Mouse (Mus musculus) forebrain, embryonic 10.5 days (tissue): ENCODE data around the gene Ankrd34a. TPM values are rescaled to one million over a fixed set of nuclear protein-coding genes. Genes with fewer than 3 reads are reported as not detected.

ENCODE experiments used
- DNase-seq: peaks from one replicate; pipeline ENCODE4 v3.0.0-alpha.2; 2017; ENCODE audit warnings: low spot score; ENCODE audit errors: extremely low spot score
- H3K27ac ChIP-seq: fragments of 300-500 bp; sonication (generic); 2 replicates; pipeline ENCODE4 v1.5.1; 2016; ENCODE audit warnings: mild to moderate bottlenecking
- H3K27me3 ChIP-seq: fragments of 300-500 bp; sonication (generic); 2 replicates; pipeline ENCODE4 v1.6.1; 2016; ENCODE audit warnings: mild to moderate bottlenecking; ENCODE audit not compliant: poor library complexity, severe bottlenecking
- H3K36me3 ChIP-seq: fragments of 300-500 bp; sonication (generic); replicated peaks from 2 replicates; pipeline ENCODE4 v1.6.1; 2016; ENCODE audit warnings: mild to moderate bottlenecking, moderate library complexity
- H3K4me1 ChIP-seq: fragments of 300-500 bp; sonication (generic); 2 replicates; pipeline ENCODE4 v1.6.1; 2016
- H3K4me3 ChIP-seq: fragments of 300-500 bp; sonication (generic); 2 replicates; pipeline ENCODE4 v1.5.1; 2016; ENCODE audit warnings: mild to moderate bottlenecking, moderate library complexity
- H3K9me3 ChIP-seq: fragments of 300-500 bp; sonication (generic); 2 replicates; pipeline ENCODE4 v1.6.1; 2016; ENCODE audit warnings: mild to moderate bottlenecking, moderate library complexity
- WGBS: fragments of 180-500 bp; shearing (Covaris S2); methylation state at CpG from one replicate; pipeline ENCODE4 v1.1.7; 2016; 5-methylcytosine and 5-hydroxymethylcytosine counted together
- polyA plus RNA-seq: library from polyadenylated mRNA; unstranded; fragments of >200 nt; fragmentation: Nextera tagmentation; extraction: Ambion mirVana; gene quantifications from 2 replicates; pipeline ENCODE4 v1.2.1, GENCODE M21; 2016

Ankrd34a gene
- polyA plus RNA-seq, 1 experiment from 2014 or later = 1.2 TPM

DNA sequence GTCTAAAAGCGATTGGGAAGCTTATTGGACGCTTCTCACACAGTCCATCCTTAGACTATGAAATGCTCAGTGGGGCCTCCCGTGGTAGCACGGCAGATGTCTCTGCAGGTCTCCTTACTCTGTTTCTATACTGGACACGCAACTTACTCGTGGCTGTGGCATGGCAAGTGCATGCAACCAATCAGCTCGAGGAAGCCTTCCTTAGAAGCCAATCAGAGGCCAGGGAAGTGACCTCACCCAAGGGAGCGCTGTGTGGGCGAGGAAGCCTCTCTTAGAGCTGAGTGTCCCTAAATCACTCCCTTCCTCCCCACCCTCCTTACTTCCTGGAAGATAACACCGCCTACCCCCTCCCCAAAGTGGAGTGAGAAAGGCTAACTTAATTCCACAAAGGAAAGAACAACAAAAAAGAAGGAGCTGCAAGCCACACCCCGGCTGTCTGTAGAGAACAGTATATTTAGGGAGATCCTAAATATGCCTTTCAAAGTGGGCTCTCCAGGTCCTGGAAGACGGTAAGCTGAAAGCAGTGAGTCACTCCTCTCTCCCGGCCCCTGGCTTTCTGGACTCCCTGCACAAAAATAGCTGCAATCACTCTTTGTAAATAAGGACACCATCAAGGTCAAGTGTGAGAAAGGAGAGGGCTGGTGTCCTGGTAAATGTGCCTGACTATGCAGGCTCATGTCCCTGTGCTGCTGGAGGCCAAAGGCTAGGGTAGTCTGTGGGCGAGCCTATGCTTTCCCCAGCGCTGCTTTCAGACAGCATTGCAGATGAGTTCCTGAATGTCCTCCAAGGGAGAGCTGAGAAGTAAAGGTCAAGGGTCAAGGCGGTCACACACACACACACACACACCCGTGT, 19.5 kb upstream of the Ankrd34a start, which contains the start of gene Gm16253:
Gm16253 (plus strand) TSS at position 295 of the 852 bp plus-strand sequence.
- peaks cover 48% of the 10 kb centered on the region for H3K4me1 ChIP-seq
- peak; percentile 78 for DNase-seq
- H3K27ac ChIP-seq = peak within 1 kb of the TSS; percentile 81
- no peaks in the 10 kb centered on the region for H3K36me3 ChIP-seq
- WGBS = 47% methylated on average over 17 of the region's 17 CpGs
- H3K9me3 ChIP-seq = no peaks in the 10 kb centered on the region
- peaks cover 13% of the 10 kb centered on the region for H3K27me3 ChIP-seq
- H3K4me3 ChIP-seq = peak within 1 kb of the TSS; percentile 33

DNA sequence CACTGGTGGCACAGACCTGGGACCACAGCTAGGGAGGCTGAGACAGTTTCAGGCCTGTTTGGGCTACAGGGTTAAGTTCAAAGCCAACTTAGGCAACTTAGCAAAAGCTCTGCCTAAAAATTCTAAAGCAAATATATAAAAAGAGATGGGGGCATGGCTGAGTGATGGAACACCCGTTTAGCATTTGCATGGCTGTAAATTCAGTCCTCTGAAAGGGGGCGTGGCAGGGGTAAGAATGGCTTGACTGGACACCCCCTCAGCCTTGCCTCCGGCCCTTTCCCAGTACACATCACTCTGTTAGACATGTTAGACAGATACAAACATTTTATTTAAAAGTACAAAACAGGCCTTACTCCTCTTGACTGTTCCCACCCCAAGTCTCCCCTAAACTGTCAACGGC, 18.9 kb upstream of the Ankrd34a start:
- Histone ChIP-seq H3K9me3 (no peaks in the 10 kb centered on the region), H3K4me1 (peaks cover 48% of the 10 kb centered on the region), H3K4me3 (no peak overlapping the region), H3K27ac (peak overlapping the region; percentile 81), H3K36me3 (no peaks in the 10 kb centered on the region), H3K27me3 (peaks cover 17% of the 10 kb centered on the region)
- WGBS = 89% methylated on average over 4 of the region's 4 CpGs
- DNase-seq = no peak

DNA sequence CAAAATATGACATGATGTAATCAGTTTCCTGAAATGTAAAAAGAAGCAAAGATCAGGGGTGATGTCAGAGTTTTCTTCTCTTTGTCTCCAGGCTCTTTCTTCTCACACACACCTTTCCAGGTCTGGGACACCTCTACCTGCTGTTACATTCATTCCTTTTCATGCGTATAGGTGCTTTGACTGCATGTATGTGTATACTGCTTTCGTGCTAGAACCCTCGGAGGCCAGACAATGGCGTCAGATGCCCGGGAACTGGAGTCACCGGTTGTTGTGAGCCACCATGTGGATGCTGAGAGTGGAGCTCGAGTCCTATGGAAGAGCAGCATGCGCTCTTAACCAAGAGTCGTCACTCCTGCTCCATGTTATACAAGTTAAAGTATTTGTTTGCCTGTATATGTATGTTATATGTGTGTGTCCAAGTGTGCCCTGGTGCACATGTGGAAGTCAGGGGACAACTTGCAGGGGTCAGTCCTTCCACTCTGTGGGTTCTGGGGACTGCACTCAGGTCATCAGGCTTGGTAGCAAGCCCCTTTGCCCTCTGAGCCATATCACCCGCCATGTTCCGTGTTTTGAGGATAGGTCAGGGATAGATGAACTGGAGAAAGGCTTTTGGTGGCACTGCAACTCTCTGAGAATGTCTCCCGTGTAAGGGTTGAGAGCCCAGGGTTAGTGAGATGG, 17.7 kb upstream of the Ankrd34a start:
- 80% methylated on average over 12 of the region's 12 CpGs for WGBS
- H3K4me3 ChIP-seq = no peak overlapping the region
- H3K4me1 ChIP-seq = peaks cover 48% of the 10 kb centered on the region
- DNase-seq = no peak
- peaks cover 17% of the 10 kb centered on the region for H3K27me3 ChIP-seq
- no peaks in the 10 kb centered on the region for H3K36me3 ChIP-seq
- no peaks in the 10 kb centered on the region for H3K9me3 ChIP-seq
- no peak overlapping the region for H3K27ac ChIP-seq

DNA sequence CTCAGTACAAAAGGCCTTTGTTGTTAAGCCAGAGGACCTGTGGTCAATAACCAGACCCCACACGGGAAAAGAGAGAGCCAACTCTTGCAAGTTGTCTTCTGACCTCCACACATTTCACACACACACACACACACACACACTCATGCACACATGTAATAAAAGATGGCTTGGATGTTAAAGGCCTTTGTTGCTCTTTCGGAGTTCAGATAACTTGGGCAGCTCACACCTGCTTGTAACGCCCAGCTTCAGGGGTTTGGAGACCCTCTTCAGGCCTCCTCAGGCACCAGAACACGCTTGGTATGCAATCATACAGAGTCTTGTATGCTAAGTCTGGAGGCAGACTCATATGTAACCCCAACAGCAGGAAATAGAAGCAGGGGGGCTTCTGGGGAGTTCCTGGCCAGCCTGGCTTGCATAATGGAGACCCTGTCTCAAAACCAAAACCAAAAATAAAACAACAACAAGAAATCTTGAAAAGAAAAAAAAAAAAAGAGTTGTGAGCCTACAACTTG, 17.1 kb upstream of the Ankrd34a start:
- WGBS = 78% methylated on average over 4 of the region's 4 CpGs
- H3K9me3 ChIP-seq = no peaks in the 10 kb centered on the region
- no peak for DNase-seq
- peaks cover 17% of the 10 kb centered on the region for H3K27me3 ChIP-seq
- no peak overlapping the region for H3K27ac ChIP-seq
- H3K4me3 ChIP-seq = no peak overlapping the region
- peaks cover 43% of the 10 kb centered on the region for H3K4me1 ChIP-seq
- H3K36me3 ChIP-seq = no peaks in the 10 kb centered on the region

GRCm38 (mm10) chr3:96579885-96580454, 16.5 kb upstream of the Ankrd34a start:
- no peaks in the 10 kb centered on the region for H3K9me3 ChIP-seq
- peak overlapping the region; percentile 56; the same call in 1 of the 2 replicates for H3K27ac ChIP-seq
- peaks cover 41% of the 10 kb centered on the region for H3K4me1 ChIP-seq
- DNase-seq = peak; percentile 87
- peak overlapping the region; percentile 47 for H3K4me3 ChIP-seq
- 10% methylated on average over 16 of the region's 16 CpGs for WGBS
- H3K36me3 ChIP-seq = no peaks in the 10 kb centered on the region
- peaks cover 17% of the 10 kb centered on the region for H3K27me3 ChIP-seq

DNA sequence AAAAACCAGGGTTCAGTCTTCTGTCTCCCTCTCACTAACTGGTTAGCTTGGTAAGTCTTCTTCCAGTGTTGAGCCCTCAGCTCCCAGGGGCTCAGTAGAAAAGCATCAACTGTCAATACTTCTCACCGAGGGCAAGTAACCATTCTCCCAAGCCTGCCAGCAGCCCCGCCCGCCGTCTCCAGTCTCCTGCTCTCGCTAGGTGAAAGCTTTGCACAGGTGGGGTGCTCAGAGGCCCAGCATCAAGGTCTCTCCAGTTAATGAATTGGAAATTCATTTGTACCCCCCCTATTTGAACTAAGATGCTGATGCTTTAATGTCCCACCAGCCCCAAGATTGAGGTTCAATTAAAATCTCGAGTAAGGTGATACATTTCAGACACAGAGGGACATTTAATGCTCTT, 15.3 kb upstream of the Ankrd34a start:
- Histone ChIP-seq H3K4me1 (peaks cover 33% of the 10 kb centered on the region), H3K27ac (no peak overlapping the region), H3K4me3 (no peak overlapping the region), H3K9me3 (no peaks in the 10 kb centered on the region), H3K27me3 (peaks cover 17% of the 10 kb centered on the region), H3K36me3 (no peaks in the 10 kb centered on the region)
- WGBS = 40% methylated on average over 6 of the region's 6 CpGs
- no peak for DNase-seq

DNA sequence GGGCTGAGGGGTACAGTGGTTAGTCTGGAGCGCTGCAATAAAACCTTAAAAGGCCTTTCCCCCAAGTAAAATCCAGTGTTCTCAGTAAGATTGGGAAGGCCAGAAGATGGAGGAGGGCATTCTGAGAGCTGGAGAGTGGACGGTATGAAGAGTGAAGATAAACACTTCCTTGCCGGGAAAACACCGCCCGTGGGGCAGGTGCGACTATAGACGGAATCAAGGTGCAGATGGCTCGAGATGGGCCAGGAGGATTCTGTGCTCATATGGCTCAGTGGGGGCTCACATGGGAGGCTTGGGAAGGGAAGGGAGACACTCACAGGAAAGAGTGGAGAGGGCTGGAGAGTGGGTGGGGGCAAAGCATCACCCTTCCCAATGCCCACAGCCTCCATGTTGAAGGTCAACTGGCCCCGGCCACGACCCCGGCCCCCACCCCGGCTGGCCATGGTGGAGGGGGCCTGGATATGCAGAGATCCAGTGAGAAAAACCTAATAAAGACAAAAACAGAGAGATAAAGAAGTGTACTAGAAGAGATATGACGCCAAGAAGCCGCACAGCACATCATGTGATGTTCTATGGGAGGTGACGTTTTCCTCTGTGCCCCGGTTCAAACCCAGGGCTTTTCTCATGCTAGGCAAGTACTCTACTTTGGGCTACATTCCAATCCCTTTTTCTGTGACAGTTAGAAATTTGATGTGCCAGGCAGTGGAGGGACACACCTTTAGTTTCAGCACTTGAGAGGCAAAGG, 14.5 kb upstream of the Ankrd34a start:
- no peak for DNase-seq
- peaks cover 17% of the 10 kb centered on the region for H3K27me3 ChIP-seq
- peaks cover 25% of the 10 kb centered on the region for H3K4me1 ChIP-seq
- H3K27ac ChIP-seq = no peak overlapping the region
- no peaks in the 10 kb centered on the region for H3K9me3 ChIP-seq
- 85% methylated on average over 16 of the region's 16 CpGs for WGBS
- no peak overlapping the region for H3K4me3 ChIP-seq
- no peaks in the 10 kb centered on the region for H3K36me3 ChIP-seq

GRCm38 (mm10) chr3:96583386-96583785, 13.1 kb upstream of the Ankrd34a start:
- 91% methylated on average over 5 of the region's 5 CpGs for WGBS
- no peak for DNase-seq
- H3K4me3 ChIP-seq = no peak overlapping the region
- peaks cover 17% of the 10 kb centered on the region for H3K27me3 ChIP-seq
- peaks cover 16% of the 10 kb centered on the region for H3K4me1 ChIP-seq
- no peaks in the 10 kb centered on the region for H3K9me3 ChIP-seq
- H3K27ac ChIP-seq = no peak overlapping the region
- H3K36me3 ChIP-seq = no peaks in the 10 kb centered on the region

DNA sequence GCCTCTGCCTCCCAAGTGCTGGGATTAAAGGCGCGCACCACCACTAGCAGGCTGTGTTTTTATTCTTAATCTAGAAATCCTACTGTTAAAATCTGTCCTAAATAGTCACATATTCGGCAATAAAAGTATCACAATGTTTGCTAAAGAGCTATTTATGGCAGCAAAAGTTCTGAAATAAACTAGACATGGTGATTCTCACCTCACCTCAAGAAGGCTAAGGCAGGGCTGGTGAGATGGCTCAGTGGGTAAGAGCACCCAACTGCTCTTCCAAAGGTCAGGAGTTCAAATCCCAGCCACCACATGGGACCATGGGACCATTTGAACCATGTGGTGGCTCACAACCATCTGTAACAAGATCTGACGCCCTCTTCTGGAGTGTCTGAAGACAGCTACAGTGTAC, 5.8 kb upstream of the Ankrd34a start:
- Histone ChIP-seq H3K4me3 (no peak overlapping the region), H3K9me3 (no peaks in the 10 kb centered on the region), H3K36me3 (0 out of 2 replicates have a peak, but pooled peaks cover 4% of the 10 kb centered on the region), H3K27ac (no peak overlapping the region), H3K27me3 (peaks cover 20% of the 10 kb centered on the region), H3K4me1 (peaks cover 22% of the 10 kb centered on the region)
- DNase-seq = no peak
- 82% methylated on average over 4 of the region's 4 CpGs for WGBS

DNA sequence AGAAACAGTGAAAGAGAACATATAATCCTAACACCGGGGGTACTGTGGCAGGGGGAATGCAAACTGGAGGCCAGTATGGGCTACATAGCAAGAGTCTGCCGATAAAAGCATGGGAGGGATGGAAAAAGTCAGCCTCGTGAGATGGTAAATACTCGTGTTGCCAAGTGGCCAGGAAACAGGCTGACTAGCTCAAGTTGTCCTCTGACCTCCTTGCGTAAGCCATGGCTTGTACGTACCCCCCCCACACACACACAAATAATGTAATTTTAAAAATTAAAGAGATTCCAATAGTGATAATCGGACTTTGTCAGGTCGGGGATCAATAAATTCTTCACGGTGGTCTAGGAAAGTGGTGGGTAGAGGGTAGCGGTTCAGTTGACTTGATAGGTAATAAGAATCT, 3.1 kb upstream of the Ankrd34a start:
- Histone ChIP-seq H3K27ac (peak overlapping the region; percentile 89), H3K36me3 (0 out of 2 replicates have a peak, but pooled peaks cover 4% of the 10 kb centered on the region), H3K9me3 (no peaks in the 10 kb centered on the region), H3K4me3 (peak overlapping the region; percentile 67), H3K4me1 (peaks cover 49% of the 10 kb centered on the region), H3K27me3 (peaks cover 39% of the 10 kb centered on the region)
- WGBS = 2% methylated on average over 10 of the region's 10 CpGs
- no peak for DNase-seq

DNA sequence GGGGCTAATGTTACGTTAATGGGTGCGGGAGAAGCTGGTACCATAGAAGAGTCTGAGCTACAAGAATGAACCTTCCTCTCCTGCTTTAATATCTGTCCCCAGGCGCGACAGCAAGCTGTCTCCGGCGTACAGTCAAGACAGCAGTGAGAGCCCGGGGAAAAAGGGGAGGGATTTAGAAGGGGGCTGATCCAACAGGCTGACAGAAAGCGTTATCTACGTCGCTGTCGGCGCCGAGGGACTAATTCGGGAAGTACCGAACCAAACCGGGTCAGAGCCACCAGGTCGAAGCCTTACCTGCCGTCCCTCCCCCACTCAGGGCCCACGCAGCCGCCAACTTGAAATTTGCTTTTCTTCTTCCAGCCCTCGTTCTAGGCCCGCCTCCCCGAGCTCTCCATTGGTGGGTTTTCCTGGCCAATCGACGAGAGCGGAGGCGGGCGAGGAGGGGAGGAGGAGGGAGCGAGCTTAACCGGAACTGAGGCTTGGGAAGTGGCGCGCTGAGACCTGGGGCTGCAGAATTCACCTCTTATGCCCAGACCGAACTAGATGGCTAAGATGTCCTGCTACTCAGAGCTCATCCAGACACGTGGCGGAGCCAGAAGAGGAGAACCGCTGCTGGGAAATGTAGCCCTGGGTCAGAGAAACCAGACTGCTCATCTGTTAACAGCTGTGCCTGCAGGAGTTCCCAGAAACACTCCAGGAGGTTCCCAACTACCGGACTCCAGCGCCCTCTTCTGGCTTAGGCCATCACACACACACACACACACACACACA, 2.5 kb upstream of the Ankrd34a start, which contains the start of gene Polr3gl:
Polr3gl (minus strand) TSS at position 392 of the 771 bp plus-strand sequence.
- Histone ChIP-seq H3K27ac (peak within 1 kb of the TSS; percentile 89), H3K9me3 (no peaks in the 10 kb centered on the region), H3K4me3 (peak within 1 kb of the TSS; percentile 67), H3K36me3 (0 out of 2 replicates have a peak, but pooled peaks cover 4% of the 10 kb centered on the region), H3K27me3 (peaks cover 45% of the 10 kb centered on the region), H3K4me1 (peaks cover 55% of the 10 kb centered on the region)
- WGBS = 0% methylated on average over 35 of the region's 38 CpGs
- peak; percentile 94 for DNase-seq
